Mouse (Mus musculus): ENCODE data around the gene Htra3. TPM values are rescaled to one million over a fixed set of nuclear protein-coding genes. Genes with fewer than 3 reads are reported as not detected.

Gene Htra3
- polyA plus RNA-seq, 1 experiment from 2014 or later = 47.9 TPM

GRCm38 (mm10) chr5:35719880-35720279, 40.3 kb upstream of the Htra3 start:
- WGBS = 79% methylated on average over 1 of the region's 1 CpGs
- DNase-seq (ENCODE audit: low spot score) (no peak), ATAC-seq (replicated peaks; ENCODE audit: low FRiP score, low TSS enrichment, low read depth) (no peak)
- Histone ChIP-seq H3K27ac (ENCODE audit: low read depth) (no peak overlapping the region), H3K9ac (ENCODE audit: low read length) (no peak overlapping the region), H3K4me2 (ENCODE audit: low read length) (no peak overlapping the region), H3K36me3 (ENCODE audit: control insufficient read depth, insufficient read depth, low read length) (no peaks in the 10 kb centered on the region), H3K4me1 (replicated peaks; ENCODE audit: control insufficient read depth, insufficient read depth, low read length) (peaks cover 37% of the 10 kb centered on the region), H3K9me3 (ENCODE audit: control insufficient read depth, low read length) (no peaks in the 10 kb centered on the region), H3K4me3 (ENCODE audit: low read depth, low read length) (no peak overlapping the region), H3K27me3 (replicated peaks; ENCODE audit: control insufficient read depth, insufficient read depth, low read length) (no peaks in the 10 kb centered on the region)

GRCm38 (mm10) chr5:35719343-35719742, 39.8 kb upstream of the Htra3 start:
- H3K4me1 ChIP-seq (replicated peaks; ENCODE audit: control insufficient read depth, insufficient read depth, low read length) = peaks cover 37% of the 10 kb centered on the region
- ATAC-seq (replicated peaks; ENCODE audit: low FRiP score, low TSS enrichment, low read depth) = no peak
- no peaks in the 10 kb centered on the region for H3K27me3 ChIP-seq (replicated peaks; ENCODE audit: control insufficient read depth, insufficient read depth, low read length)
- H3K9me3 ChIP-seq (ENCODE audit: control insufficient read depth, low read length) = no peaks in the 10 kb centered on the region
- H3K9ac ChIP-seq (ENCODE audit: low read length) = no peak overlapping the region
- H3K36me3 ChIP-seq (ENCODE audit: control insufficient read depth, insufficient read depth, low read length) = no peaks in the 10 kb centered on the region
- no peak overlapping the region; the same call in 1 of the 2 replicates for H3K27ac ChIP-seq (ENCODE audit: low read depth)
- no peak overlapping the region for H3K4me3 ChIP-seq (ENCODE audit: low read depth, low read length)
- no peak overlapping the region for H3K4me2 ChIP-seq (ENCODE audit: low read length)
- DNase-seq (ENCODE audit: low spot score) = no peak

GRCm38 (mm10) chr5:35718817-35719216, 39.2 kb upstream of the Htra3 start:
- Histone ChIP-seq H3K36me3 (ENCODE audit: control insufficient read depth, insufficient read depth, low read length) (no peaks in the 10 kb centered on the region), H3K4me2 (ENCODE audit: low read length) (no peak overlapping the region), H3K27me3 (replicated peaks; ENCODE audit: control insufficient read depth, insufficient read depth, low read length) (no peaks in the 10 kb centered on the region), H3K9ac (ENCODE audit: low read length) (no peak overlapping the region), H3K9me3 (ENCODE audit: control insufficient read depth, low read length) (no peaks in the 10 kb centered on the region), H3K4me1 (replicated peaks; ENCODE audit: control insufficient read depth, insufficient read depth, low read length) (peaks cover 37% of the 10 kb centered on the region), H3K27ac (ENCODE audit: low read depth) (no peak overlapping the region; the same call in 1 of the 2 replicates), H3K4me3 (ENCODE audit: low read depth, low read length) (no peak overlapping the region)
- DNase-seq (ENCODE audit: low spot score) (no peak), ATAC-seq (replicated peaks; ENCODE audit: low FRiP score, low TSS enrichment, low read depth) (no peak)
- WGBS = 59% methylated on average over 11 of the region's 11 CpGs

GRCm38 (mm10) chr5:35717946-35718345, 38.4 kb upstream of the Htra3 start:
- H3K9ac ChIP-seq (ENCODE audit: low read length) = no peak overlapping the region
- no peak overlapping the region for H3K4me3 ChIP-seq (ENCODE audit: low read depth, low read length)
- 35% methylated on average over 4 of the region's 4 CpGs for WGBS
- no peaks in the 10 kb centered on the region for H3K27me3 ChIP-seq (replicated peaks; ENCODE audit: control insufficient read depth, insufficient read depth, low read length)
- H3K4me2 ChIP-seq (ENCODE audit: low read length) = no peak overlapping the region
- no peaks in the 10 kb centered on the region for H3K9me3 ChIP-seq (ENCODE audit: control insufficient read depth, low read length)
- ATAC-seq (replicated peaks; ENCODE audit: low FRiP score, low TSS enrichment, low read depth) = peak; percentile 69
- peaks cover 36% of the 10 kb centered on the region for H3K4me1 ChIP-seq (replicated peaks; ENCODE audit: control insufficient read depth, insufficient read depth, low read length)
- peak; percentile 86 for DNase-seq (ENCODE audit: low spot score)
- H3K36me3 ChIP-seq (ENCODE audit: control insufficient read depth, insufficient read depth, low read length) = no peaks in the 10 kb centered on the region
- no peak overlapping the region for H3K27ac ChIP-seq (ENCODE audit: low read depth)

- Histone ChIP-seq H3K27me3 (replicated peaks; ENCODE audit: control insufficient read depth, insufficient read depth, low read length) (no peaks in the 10 kb centered on the region), H3K9ac (ENCODE audit: low read length) (no peak overlapping the region), H3K4me2 (ENCODE audit: low read length) (no peak overlapping the region), H3K4me3 (ENCODE audit: low read depth, low read length) (no peak overlapping the region), H3K36me3 (ENCODE audit: control insufficient read depth, insufficient read depth, low read length) (no peaks in the 10 kb centered on the region), H3K4me1 (replicated peaks; ENCODE audit: control insufficient read depth, insufficient read depth, low read length) (peaks cover 31% of the 10 kb centered on the region), H3K9me3 (ENCODE audit: control insufficient read depth, low read length) (no peaks in the 10 kb centered on the region), H3K27ac (ENCODE audit: low read depth) (no peak overlapping the region)
- ATAC-seq (replicated peaks; ENCODE audit: low FRiP score, low TSS enrichment, low read depth) (no peak), DNase-seq (ENCODE audit: low spot score) (no peak)
- WGBS = 80% methylated on average over 5 of the region's 5 CpGs
Measured at GRCm38 (mm10) chr5:35717455-35717854, 37.9 kb upstream of the Htra3 start.

- H3K9ac ChIP-seq (ENCODE audit: low read length) = no peak overlapping the region
Measured at GRCm38 (mm10) chr5:35713649-35714354, 34.2 kb upstream of the Htra3 start.

GRCm38 (mm10) chr5:35712517-35712916, 32.9 kb upstream of the Htra3 start:
- no peak overlapping the region for H3K9ac ChIP-seq (ENCODE audit: low read length)
- ATAC-seq (replicated peaks; ENCODE audit: low FRiP score, low TSS enrichment, low read depth) (no peak), DNase-seq (ENCODE audit: low spot score) (no peak)
- no peaks in the 10 kb centered on the region for H3K36me3 ChIP-seq (ENCODE audit: control insufficient read depth, insufficient read depth, low read length)
- no peaks in the 10 kb centered on the region for H3K27me3 ChIP-seq (replicated peaks; ENCODE audit: control insufficient read depth, insufficient read depth, low read length)
- H3K4me3 ChIP-seq (ENCODE audit: low read depth, low read length) = no peak overlapping the region
- no peaks in the 10 kb centered on the region for H3K9me3 ChIP-seq (ENCODE audit: control insufficient read depth, low read length)
- no peak overlapping the region for H3K27ac ChIP-seq (ENCODE audit: low read depth)
- peaks cover 10% of the 10 kb centered on the region for H3K4me1 ChIP-seq (replicated peaks; ENCODE audit: control insufficient read depth, insufficient read depth, low read length)
- no peak overlapping the region for H3K4me2 ChIP-seq (ENCODE audit: low read length)
- 69% methylated on average over 5 of the region's 5 CpGs for WGBS

More at GRCm38 (mm10) chr5:35713649-35714354, 34.2 kb upstream of the Htra3 start:
- H3K27me3 ChIP-seq (replicated peaks; ENCODE audit: control insufficient read depth, insufficient read depth, low read length) = no peaks in the 10 kb centered on the region
- WGBS = 55% methylated on average over 13 of the region's 13 CpGs
- no peak overlapping the region for H3K4me3 ChIP-seq (ENCODE audit: low read depth, low read length)
- peaks cover 16% of the 10 kb centered on the region for H3K4me1 ChIP-seq (replicated peaks; ENCODE audit: control insufficient read depth, insufficient read depth, low read length)
- H3K4me2 ChIP-seq (ENCODE audit: low read length) = no peak overlapping the region
- H3K36me3 ChIP-seq (ENCODE audit: control insufficient read depth, insufficient read depth, low read length) = no peaks in the 10 kb centered on the region
- no peak overlapping the region for H3K27ac ChIP-seq (ENCODE audit: low read depth)
- ATAC-seq (replicated peaks; ENCODE audit: low FRiP score, low TSS enrichment, low read depth) (peak; percentile 70), DNase-seq (ENCODE audit: low spot score) (peak; percentile 87)
- no peaks in the 10 kb centered on the region for H3K9me3 ChIP-seq (ENCODE audit: control insufficient read depth, low read length)

- 57% methylated on average over 3 of the region's 3 CpGs for WGBS
- peaks cover 6% of the 10 kb centered on the region for H3K4me1 ChIP-seq (replicated peaks; ENCODE audit: control insufficient read depth, insufficient read depth, low read length)
- H3K9me3 ChIP-seq (ENCODE audit: control insufficient read depth, low read length) = no peaks in the 10 kb centered on the region
- H3K4me2 ChIP-seq (ENCODE audit: low read length) = no peak overlapping the region
- no peak overlapping the region for H3K9ac ChIP-seq (ENCODE audit: low read length)
- no peak overlapping the region for H3K4me3 ChIP-seq (ENCODE audit: low read depth, low read length)
- ATAC-seq (replicated peaks; ENCODE audit: low FRiP score, low TSS enrichment, low read depth) = no peak
- H3K27me3 ChIP-seq (replicated peaks; ENCODE audit: control insufficient read depth, insufficient read depth, low read length) = no peaks in the 10 kb centered on the region
- no peaks in the 10 kb centered on the region for H3K36me3 ChIP-seq (ENCODE audit: control insufficient read depth, insufficient read depth, low read length)
- no peak overlapping the region for H3K27ac ChIP-seq (ENCODE audit: low read depth)
- no peak for DNase-seq (ENCODE audit: low spot score)
Measured at GRCm38 (mm10) chr5:35710931-35711330, 31.3 kb upstream of the Htra3 start.

- whole genome bisulfite sequencing = 64% methylated on average over 3 of the region's 3 CpGs
- peaks cover 6% of the 10 kb centered on the region for H3K4me1 ChIP-seq (replicated peaks; ENCODE audit: control insufficient read depth, insufficient read depth, low read length)
- DNase-seq (ENCODE audit: low spot score) = no peak
- H3K27me3 ChIP-seq (replicated peaks; ENCODE audit: control insufficient read depth, insufficient read depth, low read length) = no peaks in the 10 kb centered on the region
- no peaks in the 10 kb centered on the region for H3K9me3 ChIP-seq (ENCODE audit: control insufficient read depth, low read length)
- no peak overlapping the region for H3K4me3 ChIP-seq (ENCODE audit: low read depth, low read length)
- no peak for ATAC-seq (replicated peaks; ENCODE audit: low FRiP score, low TSS enrichment, low read depth)
- no peaks in the 10 kb centered on the region for H3K36me3 ChIP-seq (ENCODE audit: control insufficient read depth, insufficient read depth, low read length)
- H3K4me2 ChIP-seq (ENCODE audit: low read length) = no peak overlapping the region
- no peak overlapping the region for H3K27ac ChIP-seq (ENCODE audit: low read depth)
- H3K9ac ChIP-seq (ENCODE audit: low read length) = no peak overlapping the region
Measured at GRCm38 (mm10) chr5:35710481-35710880, 30.9 kb upstream of the Htra3 start.

Measured in intestine, embryonic 14.5 days (tissue).